Mouse (Mus musculus) neural tube, embryonic 12.5 days (tissue): Measurements from ENCODE around the gene Csrp1. TPM values are rescaled to one million over a fixed set of nuclear protein-coding genes. Genes with fewer than 3 reads are reported as not detected.

Source experiments
- polyA plus RNA-seq: library from polyadenylated mRNA; unstranded; fragments of >200 nt; fragmentation: Nextera tagmentation; extraction: Ambion mirVana; gene quantifications from 2 replicates; pipeline ENCODE4 v1.2.1, GENCODE M21; 2016

The Csrp1 gene
- polyA plus RNA-seq, 1 experiment from 2014 or later, result 44.9 TPM

Other genes starting within 250 kb of the Csrp1 start
- 28.4 and 29.9 TPM in 2 replicates for gene Nav1, start 112.8 kb upstream of the Csrp1 start, polyA plus RNA-seq
- 21.9 and 24.1 TPM in 2 replicates for gene Phlda3, start 46.1 kb downstream of the Csrp1 start, polyA plus RNA-seq
- 27.4 and 41.5 TPM in 2 replicates for gene Tnni1, start 59.4 kb downstream of the Csrp1 start, polyA plus RNA-seq
- 0.68 and 0.75 TPM in 2 replicates for gene Lad1, start 98.5 kb downstream of the Csrp1 start, polyA plus RNA-seq
- 13.3 and 19.4 TPM in 2 replicates for gene Tnnt2, start 116.3 kb downstream of the Csrp1 start, polyA plus RNA-seq
- gene Pkp1, start 199.1 kb downstream of the Csrp1 start, polyA plus RNA-seq, result 0.11 and 0.25 TPM in 2 replicates